Mouse (Mus musculus) bone marrow macrophage, adult 2 months (primary cell): ENCODE data around the gene Dnah7c.

Experiments used
- CTCF ChIP-seq: IDR thresholded peaks from 2 replicates; pipeline ENCODE4 v1.5.1; 2012; ENCODE audit warnings: low read depth, mild to moderate bottlenecking, low read length, moderate library complexity
- POLR2A ChIP-seq: IDR thresholded peaks from 2 replicates; pipeline ENCODE4 v1.6.1; 2012; ENCODE audit warnings: mild to moderate bottlenecking, low read depth, low read length, borderline replicate concordance

DNA sequence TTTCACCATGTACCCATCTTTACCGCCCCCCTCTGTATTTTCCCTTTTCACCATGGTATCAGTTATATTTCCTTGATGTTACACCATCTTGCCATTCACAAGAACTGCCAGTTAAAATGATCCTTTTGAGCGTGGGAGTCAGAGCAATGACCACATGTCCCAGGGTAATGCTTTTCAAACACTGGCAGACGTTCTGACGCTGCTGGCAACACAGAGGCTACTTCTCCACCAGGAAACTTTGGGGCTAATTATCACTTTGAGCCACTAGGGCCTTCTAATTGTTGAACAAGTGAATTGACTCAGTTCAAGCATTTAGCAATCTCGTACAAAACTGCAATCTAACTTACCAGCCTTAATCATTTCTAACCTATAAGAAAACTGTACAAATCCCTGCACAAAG lies 419.8 kb downstream of the Dnah7c start:
- TF ChIP-seq CTCF (no peak), POLR2A (no peak)
